Mouse (Mus musculus) frontal cortex, postnatal 25 days (tissue): ENCODE measurements around the gene Chmp3.

Source experiments
- DNase-seq, 2 experiments: peaks; one replicate each; pipeline ENCODE4 v3.0.0; 2022; ENCODE audit warnings: low spot score in 2 of 2

Gene Chmp3

GRCm38 (mm10) chr6:71608994-71609393, 65.4 kb downstream of the Chmp3 start:
- no peak for DNase-seq

GRCm38 (mm10) chr6:71609968-71610367, 66.4 kb downstream of the Chmp3 start:
- no peak for DNase-seq

- no peak for DNase-seq
These were observed 69.6 kb downstream of the Chmp3 start for GRCm38 (mm10) chr6:71613225-71613624.

GRCm38 (mm10) chr6:71616959-71617358, 73.4 kb downstream of the Chmp3 start:
- DNase-seq = no peak

GRCm38 (mm10) chr6:71621551-71621950, 78.0 kb downstream of the Chmp3 start:
- DNase-seq = no peak

- no peak for DNase-seq
These were observed 78.4 kb downstream of the Chmp3 start for GRCm38 (mm10) chr6:71621981-71622380.

GRCm38 (mm10) chr6:71624723-71625122, 81.1 kb downstream of the Chmp3 start:
- no peak for DNase-seq

GRCm38 (mm10) chr6:71625984-71626383, 82.4 kb downstream of the Chmp3 start:
- DNase-seq = no peak

GRCm38 (mm10) chr6:71627325-71627724, 83.7 kb downstream of the Chmp3 start:
- no peak for DNase-seq

GRCm38 (mm10) chr6:71631196-71631595, 87.6 kb downstream of the Chmp3 start:
- no peak for DNase-seq

GRCm38 (mm10) chr6:71631706-71632461, 88.3 kb downstream of the Chmp3 start:
- peak; percentile 11 to 20 for DNase-seq
